Comparison of ENCODE assay signal across 22 mouse cellular contexts in the genomic region with DNA sequence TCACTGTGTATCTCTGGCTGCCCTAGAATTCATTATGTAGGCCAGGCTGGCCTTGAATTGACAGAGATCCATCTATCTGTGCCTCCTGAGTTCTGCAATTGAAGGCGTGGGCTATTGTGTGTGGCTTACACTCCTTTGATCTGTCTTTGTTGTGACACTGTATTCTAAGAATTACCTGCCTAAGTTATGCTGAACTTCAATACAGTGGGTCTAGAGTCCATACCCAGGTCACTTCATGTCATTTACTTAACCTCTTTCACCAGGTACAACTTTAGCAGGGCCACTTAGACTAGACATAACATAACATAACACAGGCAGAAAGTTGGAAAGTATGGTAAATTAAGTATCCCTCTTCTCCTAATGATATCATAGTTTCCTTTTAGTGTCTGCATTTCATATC. TPM values are rescaled to one million over a fixed set of nuclear protein-coding genes. Genes with fewer than 3 reads are reported as not detected.
A peak's percentile ranks its signal among the peaks of the same experiment; 100 is the strongest.
DNase-seq lines count a peak whose midpoint lies in the region; ATAC-seq and TF ChIP-seq lines count a peak whose summit lies in the region.
"Had no signal": no experiment of that assay in that cellular context is flagged by ENCODE, and none has a peak within 500 bp of the region (broad histone marks: within the 10 kb centered on the region; RNA-seq: fewer than 3 reads in every experiment).

No protein-coding gene starts in this region.

- no peak for TF ChIP-seq EP300 in liver, postnatal 0 days (IDR thresholded peaks at IDR 0.05; ENCODE audit: low read depth)

- H3K79me2 ChIP-seq in liver, adult 2 months (ENCODE audit: control insufficient read depth, insufficient read depth, low read length) = peaks cover 46% of the 10 kb centered on the region

- no peak for TF ChIP-seq POLR2A in liver, adult 2 months (IDR thresholded peaks at IDR 0.05; ENCODE audit: extremely low read depth, insufficient read depth, low read length)

- DNase-seq in liver, adult 2 months (ENCODE audit: extremely low read depth, low read depth, low spot score) = peak; percentile 81
- DNase-seq in liver = no peak
- DNase-seq in liver, embryonic 13.5 days = no peak
- no peak for DNase-seq in liver, embryonic 11.5 days (ENCODE audit: low spot score)
- no peak for DNase-seq in liver, postnatal 0 days
- DNase-seq in layer of hippocampus, adult 18-20 months (ENCODE audit: low spot score in 2 of 2) = no peak
- DNase-seq: adrenal gland, adult 2 months; adrenal gland, adult 8-10 months; adrenal gland, postnatal 10 days; adrenal gland, postnatal 14 days; adrenal gland, postnatal 25 days; adrenal gland, postnatal 36 days; B cell, adult 2 months; cerebellum, adult 11 months; cerebellum, adult 11-12 months had no signal

- ATAC-seq in liver, embryonic 13.5 days (ENCODE audit: low read depth) = no peak
- ATAC-seq in liver, embryonic 11.5 days (replicated peaks; ENCODE audit: low FRiP score) = no peak
- 0 out of 2 replicates have a peak, but pooled peaks have one; percentile 5 for ATAC-seq in liver, embryonic 16.5 days (ENCODE audit: low read depth)
- no peak for ATAC-seq in liver, embryonic 12.5 days
- peak; percentile 56 for ATAC-seq in liver, postnatal 0 days
- ATAC-seq: activated CD4-positive, CD25-positive, alpha-beta regulatory T cell, adult 4 months; CD4-positive, CD25-positive, alpha-beta regulatory T cell, adult 4 months; Patski had no signal

- 31% methylated on average over 1 of the region's 1 CpGs for WGBS in liver, adult 2 months
- WGBS in liver, embryonic 13.5 days (ENCODE audit: insufficient replicate concordance) = 82% methylated on average over 1 of the region's 1 CpGs
- WGBS in liver, embryonic 11.5 days = 84% methylated on average over 1 of the region's 1 CpGs
- 58% methylated on average over 1 of the region's 1 CpGs for WGBS in liver, embryonic 16.5 days (ENCODE audit: insufficient replicate concordance)
- 62% methylated on average over 1 of the region's 1 CpGs for WGBS in liver, embryonic 12.5 days (ENCODE audit: insufficient replicate concordance)
- 64% methylated on average over 1 of the region's 1 CpGs for WGBS in liver, postnatal 0 days (ENCODE audit: insufficient replicate concordance)

- no peak overlapping the region for H3K27ac ChIP-seq in liver, adult 2 months (replicated peaks; ENCODE audit: insufficient read depth, low read depth, low read length)
- peak overlapping the region; percentile 31; the same call in 1 of the 2 replicates for H3K27ac ChIP-seq in liver, embryonic 13.5 days
- H3K27ac ChIP-seq in liver, embryonic 11.5 days (ENCODE audit: low read depth, low read length) = no peak overlapping the region
- H3K27ac ChIP-seq in liver, embryonic 16.5 days (ENCODE audit: low read length) = no peak overlapping the region
- H3K27ac ChIP-seq in liver, embryonic 12.5 days = no peak overlapping the region
- H3K27ac ChIP-seq in liver, postnatal 0 days (ENCODE audit: low read depth) = peak overlapping the region; percentile 50

- no peak overlapping the region for H3K4me3 ChIP-seq in liver, adult 2 months (ENCODE audit: insufficient read depth, low read depth, low read length)
- H3K4me3 ChIP-seq in liver, embryonic 13.5 days (replicated peaks) = no peak overlapping the region
- H3K4me3 ChIP-seq in liver, embryonic 11.5 days (ENCODE audit: low read depth, low read length) = no peak overlapping the region
- H3K4me3 ChIP-seq in liver, embryonic 16.5 days (ENCODE audit: low read depth, low read length) = no peak overlapping the region
- no peak overlapping the region for H3K4me3 ChIP-seq in liver, embryonic 12.5 days
- no peak overlapping the region for H3K4me3 ChIP-seq in liver, postnatal 0 days (ENCODE audit: low read depth, low read length)

- no peaks in the 10 kb centered on the region for H3K27me3 ChIP-seq in liver, adult 2 months (ENCODE audit: control insufficient read depth, insufficient read depth, low read length)
- H3K27me3 ChIP-seq in liver, embryonic 13.5 days = no peaks in the 10 kb centered on the region
- no peaks in the 10 kb centered on the region for H3K27me3 ChIP-seq in liver, embryonic 11.5 days (replicated peaks; ENCODE audit: control insufficient read depth, insufficient read depth, low read length)
- H3K27me3 ChIP-seq in liver, embryonic 16.5 days (ENCODE audit: control insufficient read depth, insufficient read depth, low read depth, low read length) = no peaks in the 10 kb centered on the region
- no peaks in the 10 kb centered on the region for H3K27me3 ChIP-seq in liver, embryonic 12.5 days (replicated peaks)
- no peaks in the 10 kb centered on the region for H3K27me3 ChIP-seq in liver, postnatal 0 days (ENCODE audit: insufficient read depth, low read length)
- H3K27me3 ChIP-seq: CH12.LX had no signal

- H3K4me1 ChIP-seq in liver, adult 2 months (ENCODE audit: control insufficient read depth, insufficient read depth, low read length) = peaks cover 13% of the 10 kb centered on the region
- H3K4me1 ChIP-seq in liver, embryonic 13.5 days (replicated peaks) = peaks cover 70% of the 10 kb centered on the region
- peaks cover 9% of the 10 kb centered on the region for H3K4me1 ChIP-seq in liver, embryonic 11.5 days (replicated peaks; ENCODE audit: control insufficient read depth, insufficient read depth, low read length)
- peaks cover 25% of the 10 kb centered on the region for H3K4me1 ChIP-seq in liver, embryonic 16.5 days (ENCODE audit: control insufficient read depth, low read depth, low read length)
- peaks cover 59% of the 10 kb centered on the region for H3K4me1 ChIP-seq in liver, embryonic 12.5 days
- peaks cover 19% of the 10 kb centered on the region for H3K4me1 ChIP-seq in liver, postnatal 0 days (ENCODE audit: insufficient read depth)

- no peaks in the 10 kb centered on the region for H3K36me3 ChIP-seq in liver, adult 2 months (ENCODE audit: control insufficient read depth, insufficient read depth, low read length)
- H3K36me3 ChIP-seq in liver, embryonic 13.5 days = peaks cover 11% of the 10 kb centered on the region
- no peaks in the 10 kb centered on the region for H3K36me3 ChIP-seq in liver, embryonic 11.5 days (ENCODE audit: control insufficient read depth, insufficient read depth, low read length)
- no peaks in the 10 kb centered on the region for H3K36me3 ChIP-seq in liver, embryonic 16.5 days (ENCODE audit: control insufficient read depth, insufficient read depth)
- H3K36me3 ChIP-seq in liver, embryonic 12.5 days = peaks cover 7% of the 10 kb centered on the region
- 0 out of 2 replicates have a peak, but pooled peaks cover 2% of the 10 kb centered on the region for H3K36me3 ChIP-seq in liver, postnatal 0 days (replicated peaks; ENCODE audit: insufficient read depth, low read length)
- H3K36me3 ChIP-seq: G1E had no signal

- no peak overlapping the region for H3K9ac ChIP-seq in liver, adult 2 months (ENCODE audit: low read depth, low read length)
- H3K9ac ChIP-seq in liver, embryonic 13.5 days = no peak overlapping the region
- H3K9ac ChIP-seq in liver, embryonic 11.5 days (ENCODE audit: low read depth, low read length) = no peak overlapping the region
- H3K9ac ChIP-seq in liver, embryonic 16.5 days (ENCODE audit: low read depth, low read length) = no peak overlapping the region
- H3K9ac ChIP-seq in liver, embryonic 12.5 days = no peak overlapping the region
- no peak overlapping the region for H3K9ac ChIP-seq in liver, postnatal 0 days (replicated peaks)

- no peak overlapping the region for H3K4me2 ChIP-seq in liver, embryonic 13.5 days
- no peak overlapping the region for H3K4me2 ChIP-seq in liver, embryonic 11.5 days
- H3K4me2 ChIP-seq in liver, embryonic 16.5 days (ENCODE audit: low read depth, low read length) = no peak overlapping the region
- H3K4me2 ChIP-seq in liver, embryonic 12.5 days = no peak overlapping the region
- no peak overlapping the region for H3K4me2 ChIP-seq in liver, postnatal 0 days (ENCODE audit: low read depth, low read length)

- TF ChIP-seq CTCF in liver, adult 2 months (IDR thresholded peaks at IDR 0.05; ENCODE audit: low read depth, low read length) = no peak
- no peak for TF ChIP-seq CTCF in liver, postnatal 0 days (IDR thresholded peaks at IDR 0.05; ENCODE audit: low read depth)

- H3K9me3 ChIP-seq in liver, embryonic 13.5 days (replicated peaks) = no peaks in the 10 kb centered on the region
- no peaks in the 10 kb centered on the region for H3K9me3 ChIP-seq in liver, embryonic 11.5 days (ENCODE audit: control insufficient read depth, low read length)
- H3K9me3 ChIP-seq in liver, embryonic 16.5 days (replicated peaks; ENCODE audit: control insufficient read depth, low read length) = no peaks in the 10 kb centered on the region
- H3K9me3 ChIP-seq in liver, embryonic 12.5 days (replicated peaks) = no peaks in the 10 kb centered on the region
- H3K9me3 ChIP-seq in liver, postnatal 0 days (ENCODE audit: low read length) = no peaks in the 10 kb centered on the region

RNA-seq across cellular contexts. Expression of gene Spata13, which starts 15.2 kb away (rescaled TPM):
- 20.6 and 47.8 TPM in 2 replicates for total RNA-seq in liver, adult 2 months (2014; rRNA removed)
- 9.7 and 11.9 TPM in 2 replicates for polyA plus RNA-seq in liver, adult 2 months (2012; rRNA removed)
- polyA plus RNA-seq in liver, embryonic 13.5 days (2015; fragmentation: Nextera tagmentation; extraction: Ambion mirVana) = 17.2 and 19.6 TPM in 2 replicates
- polyA plus RNA-seq in liver, embryonic 11.5 days (2014; fragmentation: Nextera tagmentation; extraction: Ambion mirVana) = 14.0 and 16.1 TPM in 2 replicates
- polyA plus RNA-seq in liver, embryonic 16.5 days (2015; fragmentation: Nextera tagmentation; extraction: Ambion mirVana) = 20.5 and 21.5 TPM in 2 replicates
- 20.6 and 23.3 TPM in 2 replicates for polyA plus RNA-seq in liver, embryonic 12.5 days (2016; fragmentation: Nextera tagmentation; extraction: Ambion mirVana)
- polyA plus RNA-seq in liver, postnatal 0 days (2015; fragmentation: Nextera tagmentation; extraction: Ambion mirVana) = 13.7 and 14.0 TPM in 2 replicates
- 10 to 100 TPM; 23.6 to 28.3 TPM for total RNA-seq in layer of hippocampus, adult 18-20 months (2021)

Comparison
In these comparisons a context has a peak if more than half of its experiments do, and no peak if none do; other contexts are left out.
1. H3K27ac ChIP-seq: peak in liver, embryonic 13.5 days (single experiment) and liver, postnatal 0 days (single experiment); none in liver, adult 2 months (single experiment), liver, embryonic 11.5 days (single experiment), liver, embryonic 16.5 days (single experiment) and liver, embryonic 12.5 days (single experiment).
2. ATAC-seq: peak in liver, embryonic 16.5 days (single experiment) and liver, postnatal 0 days (single experiment); none in liver, embryonic 13.5 days (single experiment), liver, embryonic 11.5 days (single experiment) and liver, embryonic 12.5 days (single experiment).